Mouse (Mus musculus): Measurements from ENCODE around the gene Fgr.

DNA sequence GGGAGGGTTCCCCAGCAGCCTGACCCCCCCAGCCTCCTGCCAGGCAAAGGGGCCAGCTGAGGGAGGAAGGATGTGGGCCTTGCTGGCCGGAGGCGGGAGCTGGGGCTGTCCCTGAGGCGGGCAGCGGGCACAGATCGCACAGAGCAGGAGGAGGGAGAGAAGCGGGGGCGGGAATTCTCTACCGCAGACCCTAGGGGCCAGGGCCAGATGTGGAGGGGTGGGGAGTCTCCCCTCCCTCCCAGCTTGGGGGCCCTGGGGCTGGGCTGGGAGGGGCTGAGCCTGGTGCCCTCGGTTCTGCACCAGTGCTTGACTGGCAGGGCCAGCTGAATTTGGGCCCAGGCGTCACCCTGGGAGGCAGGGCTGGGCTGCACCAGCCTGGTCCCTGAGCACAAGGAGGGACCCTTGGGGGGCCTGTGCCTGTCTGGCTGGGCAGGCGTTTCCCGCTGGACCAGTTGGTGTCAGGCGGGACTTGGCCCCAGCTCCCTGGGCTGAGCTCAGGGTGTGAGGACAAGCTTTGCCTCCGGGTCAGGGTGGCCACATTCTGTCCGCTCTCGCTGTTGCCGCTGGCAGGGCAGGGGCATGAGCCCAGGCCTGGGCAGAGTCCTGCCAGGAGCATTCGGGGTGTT lies 39.5 kb downstream of the Fgr start:
- TF ChIP-seq EP300 (IDR thresholded peaks at IDR 0.05; ENCODE audit: low read depth) (no peak), CTCF (IDR thresholded peaks at IDR 0.05; ENCODE audit: low read depth) (no peak)

All from heart, postnatal 0 days (tissue).